Mouse (Mus musculus): ENCODE data around the gene Wipi2. TPM values are rescaled to one million over a fixed set of nuclear protein-coding genes. Genes with fewer than 3 reads are reported as not detected.

Wipi2 gene
- polyA plus RNA-seq, 1 experiment: 52.0 TPM

DNA sequence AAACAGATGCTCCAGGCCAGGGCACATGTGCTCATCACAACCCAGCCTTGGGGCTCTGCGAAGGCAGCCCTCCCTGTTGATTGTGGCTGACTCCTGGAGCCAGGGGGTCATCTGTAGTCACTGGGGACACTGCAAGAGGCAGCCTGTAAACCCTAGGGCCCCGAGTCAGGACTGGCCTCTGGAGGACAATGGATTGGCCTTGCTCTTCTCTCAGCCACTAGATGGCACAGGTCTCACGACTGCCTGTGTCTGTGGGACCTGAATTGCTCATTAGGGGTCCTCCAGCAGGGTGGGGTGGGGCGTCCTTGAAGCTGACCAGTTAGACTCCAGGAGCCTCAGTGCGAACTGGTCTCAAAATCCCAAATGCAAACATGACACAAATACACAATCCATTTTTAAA is 45.6 kb downstream of the Wipi2 start:
- Histone ChIP-seq H3ac (ENCODE audit: control insufficient read depth, insufficient read length) (no peak overlapping the region), H3K4me3 (no peak overlapping the region), H3K4me2 (ENCODE audit: low read depth) (no peak overlapping the region), H3K36me3 (ENCODE audit: control insufficient read depth, insufficient read depth) (peaks cover 6% of the 10 kb centered on the region), H3K79me2 (ENCODE audit: control insufficient read depth, insufficient read depth) (no peaks in the 10 kb centered on the region), H3K27me3 (ENCODE audit: control insufficient read depth, insufficient read depth, insufficient read length) (peaks cover 5% of the 10 kb centered on the region)
- TF ChIP-seq REST (IDR thresholded peaks at IDR 0.05; ENCODE audit: insufficient read depth, insufficient read length): no peak
- no peak for TF ChIP-seq CEBPB (IDR thresholded peaks at IDR 0.05; ENCODE audit: insufficient read depth, poor library complexity, severe bottlenecking)
- no peak for TF ChIP-seq E2F4 (IDR thresholded peaks at IDR 0.05; ENCODE audit: insufficient read depth)
- no peak for TF ChIP-seq USF1 (IDR thresholded peaks at IDR 0.05; ENCODE audit: low read depth)
- TF ChIP-seq SRF (IDR thresholded peaks at IDR 0.05; ENCODE audit: control insufficient read depth, insufficient read length, low read depth): no peak

DNA sequence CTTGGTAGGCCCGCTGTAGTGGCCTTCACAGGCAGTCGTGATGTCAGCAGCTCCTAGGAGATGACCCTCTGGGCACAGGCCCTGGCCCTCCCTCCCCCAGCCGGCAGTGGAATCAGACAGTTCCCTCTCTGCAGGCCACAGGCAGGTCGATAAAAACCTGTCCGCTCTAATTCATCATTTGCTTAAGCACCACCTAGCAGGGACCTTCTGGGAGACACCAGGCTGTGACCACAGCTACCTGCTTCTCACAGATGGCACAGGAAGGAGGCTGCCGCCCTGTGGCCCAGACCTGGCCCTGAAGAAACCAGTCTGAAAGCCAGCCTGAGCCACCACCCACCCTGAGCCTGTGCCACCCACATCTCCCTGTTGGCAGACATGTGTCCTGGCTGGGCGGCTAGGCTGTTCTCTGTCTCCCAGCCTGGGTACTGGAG is 50.7 kb downstream of the Wipi2 start:
- no peak overlapping the region for H3K4me3 ChIP-seq
- H3K4me2 ChIP-seq (ENCODE audit: low read depth): no peak overlapping the region
- H3K27me3 ChIP-seq (ENCODE audit: control insufficient read depth, insufficient read depth, insufficient read length): peaks cover 13% of the 10 kb centered on the region
- no peak overlapping the region for H3ac ChIP-seq (ENCODE audit: control insufficient read depth, insufficient read length)
- no peaks in the 10 kb centered on the region for H3K36me3 ChIP-seq (ENCODE audit: control insufficient read depth, insufficient read depth)
- no peak for TF ChIP-seq REST (IDR thresholded peaks at IDR 0.05; ENCODE audit: insufficient read depth, insufficient read length)
- no peak for TF ChIP-seq TCF3 (IDR thresholded peaks at IDR 0.05; ENCODE audit: insufficient read length, low read depth)
- TF ChIP-seq MYOG (IDR thresholded peaks at IDR 0.05; ENCODE audit: control insufficient read depth in 1 of 3, insufficient read depth in 1 of 3, insufficient read length in 2 of 3, low read depth in 2 of 3): no peak
- no peak for TF ChIP-seq POLR2A (IDR thresholded peaks at IDR 0.05; ENCODE audit: insufficient read length, low read depth)
- H3K79me2 ChIP-seq (ENCODE audit: control insufficient read depth, insufficient read depth): no peaks in the 10 kb centered on the region

DNA sequence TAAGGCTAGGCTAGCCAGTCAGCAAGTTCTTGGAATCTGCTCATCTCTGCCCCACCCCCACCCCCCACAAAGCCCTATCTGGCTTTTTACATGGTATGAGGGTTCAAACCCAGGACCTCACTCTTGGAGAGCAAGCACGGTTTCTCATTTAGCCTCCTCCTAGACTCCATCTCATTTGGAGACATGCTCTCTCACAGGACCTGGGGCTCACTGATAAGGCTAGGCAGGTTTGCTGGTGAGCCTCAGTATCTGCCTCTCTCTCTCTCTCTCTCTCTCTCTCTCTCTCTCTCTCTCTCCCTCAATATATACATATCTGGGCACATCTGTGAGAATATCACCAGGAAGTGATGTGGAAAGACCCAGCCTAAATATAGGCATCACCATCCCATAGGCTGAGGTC is 51.6 kb downstream of the Wipi2 start:
- H3K79me2 ChIP-seq (ENCODE audit: control insufficient read depth, insufficient read depth): no peaks in the 10 kb centered on the region
- H3K36me3 ChIP-seq (ENCODE audit: control insufficient read depth, insufficient read depth): no peaks in the 10 kb centered on the region
- no peak overlapping the region for H3K4me2 ChIP-seq (ENCODE audit: low read depth)
- no peak overlapping the region for H3ac ChIP-seq (ENCODE audit: control insufficient read depth, insufficient read length)
- TF ChIP-seq SRF (IDR thresholded peaks at IDR 0.05; ENCODE audit: control insufficient read depth, insufficient read length, low read depth) (no peak), CEBPB (IDR thresholded peaks at IDR 0.05; ENCODE audit: insufficient read depth, poor library complexity, severe bottlenecking) (no peak), MYOG (IDR thresholded peaks at IDR 0.05; ENCODE audit: control insufficient read depth in 1 of 3, insufficient read depth in 1 of 3, insufficient read length in 2 of 3, low read depth in 2 of 3) (no peak), TCF3 (IDR thresholded peaks at IDR 0.05; ENCODE audit: insufficient read length, low read depth) (no peak), TCF12 (IDR thresholded peaks at IDR 0.05; ENCODE audit: insufficient read depth, poor library complexity, severe bottlenecking) (no peak), POLR2AphosphoS2 (IDR thresholded peaks at IDR 0.05; ENCODE audit: insufficient read length, low read depth) (no peak), MAX (IDR thresholded peaks at IDR 0.05; ENCODE audit: low read depth) (no peak), REST (IDR thresholded peaks at IDR 0.05; ENCODE audit: insufficient read depth, insufficient read length) (no peak), E2F4 (IDR thresholded peaks at IDR 0.05; ENCODE audit: insufficient read depth) (no peak), USF1 (IDR thresholded peaks at IDR 0.05; ENCODE audit: low read depth) (no peak), MYOD1 (IDR thresholded peaks at IDR 0.05; ENCODE audit: control insufficient read depth in 1 of 3, insufficient read length in 2 of 3, low read depth in 2 of 3) (no peak), POLR2A (IDR thresholded peaks at IDR 0.05; ENCODE audit: insufficient read length, low read depth) (no peak)
- peaks cover 13% of the 10 kb centered on the region for H3K27me3 ChIP-seq (ENCODE audit: control insufficient read depth, insufficient read depth, insufficient read length)
- no peak overlapping the region for H3K4me3 ChIP-seq

DNA sequence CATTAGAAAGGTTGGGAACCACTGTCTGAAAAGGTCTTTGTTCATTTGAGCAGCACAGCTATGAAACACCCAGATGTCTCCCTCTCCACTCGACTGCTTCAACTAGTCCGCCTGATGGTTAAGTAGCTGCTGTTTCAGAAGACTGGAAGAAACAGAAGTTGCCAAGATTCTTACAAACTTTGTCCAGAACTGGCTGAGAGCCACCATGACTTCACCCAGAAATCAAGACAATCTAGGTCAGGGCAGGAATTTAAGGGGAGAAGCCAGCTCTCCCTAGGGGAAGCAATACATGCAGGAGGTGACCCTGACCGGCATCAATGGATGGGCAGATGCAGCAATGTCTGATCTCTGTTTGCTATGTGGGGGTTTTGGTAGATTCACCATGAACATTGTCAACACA is 54.4 kb downstream of the Wipi2 start:
- Histone ChIP-seq H3ac (ENCODE audit: control insufficient read depth, insufficient read length) (no peak overlapping the region), H3K79me2 (ENCODE audit: control insufficient read depth, insufficient read depth) (no peaks in the 10 kb centered on the region), H3K4me3 (no peak overlapping the region), H3K27me3 (ENCODE audit: control insufficient read depth, insufficient read depth, insufficient read length) (peaks cover 21% of the 10 kb centered on the region), H3K4me2 (ENCODE audit: low read depth) (no peak overlapping the region), H3K36me3 (ENCODE audit: control insufficient read depth, insufficient read depth) (no peaks in the 10 kb centered on the region)
- no peak for TF ChIP-seq REST (IDR thresholded peaks at IDR 0.05; ENCODE audit: insufficient read depth, insufficient read length)
- no peak for TF ChIP-seq MYOD1 (IDR thresholded peaks at IDR 0.05; ENCODE audit: control insufficient read depth in 1 of 3, insufficient read length in 2 of 3, low read depth in 2 of 3)
- no peak for TF ChIP-seq MAX (IDR thresholded peaks at IDR 0.05; ENCODE audit: low read depth)
- no peak for TF ChIP-seq SRF (IDR thresholded peaks at IDR 0.05; ENCODE audit: control insufficient read depth, insufficient read length, low read depth)
- TF ChIP-seq TCF12 (IDR thresholded peaks at IDR 0.05; ENCODE audit: insufficient read depth, poor library complexity, severe bottlenecking): no peak
- no peak for TF ChIP-seq POLR2A (IDR thresholded peaks at IDR 0.05; ENCODE audit: insufficient read length, low read depth)

DNA sequence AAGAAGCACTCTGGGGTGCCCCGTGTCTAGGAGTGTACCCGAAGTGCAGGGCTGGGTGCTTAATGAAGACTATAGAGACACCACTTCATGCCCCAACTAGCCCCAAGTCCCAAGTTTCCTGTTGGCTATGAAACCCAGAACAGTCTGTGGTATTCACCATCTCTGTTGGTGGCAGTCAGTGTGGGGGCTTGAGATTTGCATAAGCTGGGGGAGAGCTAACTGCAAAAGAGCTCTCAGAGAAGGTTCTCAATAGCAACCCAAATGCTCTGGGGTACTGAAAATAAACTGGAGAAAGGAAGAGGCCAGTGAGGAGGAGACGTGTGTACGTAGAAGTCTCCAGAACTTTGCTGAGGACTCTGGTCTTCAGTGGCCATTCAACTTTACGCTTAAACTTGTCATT is 55.0 kb downstream of the Wipi2 start:
- no peak overlapping the region for H3ac ChIP-seq (ENCODE audit: control insufficient read depth, insufficient read length)
- H3K79me2 ChIP-seq (ENCODE audit: control insufficient read depth, insufficient read depth): no peaks in the 10 kb centered on the region
- no peak overlapping the region for H3K4me3 ChIP-seq
- H3K27me3 ChIP-seq (ENCODE audit: control insufficient read depth, insufficient read depth, insufficient read length): peaks cover 27% of the 10 kb centered on the region
- H3K4me2 ChIP-seq (ENCODE audit: low read depth): no peak overlapping the region
- TF ChIP-seq SRF (IDR thresholded peaks at IDR 0.05; ENCODE audit: control insufficient read depth, insufficient read length, low read depth) (no peak), TCF12 (IDR thresholded peaks at IDR 0.05; ENCODE audit: insufficient read depth, poor library complexity, severe bottlenecking) (no peak), USF1 (IDR thresholded peaks at IDR 0.05; ENCODE audit: low read depth) (no peak), MYOD1 (IDR thresholded peaks at IDR 0.05; ENCODE audit: control insufficient read depth in 1 of 3, insufficient read length in 2 of 3, low read depth in 2 of 3) (no peak), E2F4 (IDR thresholded peaks at IDR 0.05; ENCODE audit: insufficient read depth) (no peak), POLR2A (IDR thresholded peaks at IDR 0.05; ENCODE audit: insufficient read length, low read depth) (no peak), CEBPB (IDR thresholded peaks at IDR 0.05; ENCODE audit: insufficient read depth, poor library complexity, severe bottlenecking) (no peak), REST (IDR thresholded peaks at IDR 0.05; ENCODE audit: insufficient read depth, insufficient read length) (no peak), MAX (IDR thresholded peaks at IDR 0.05; ENCODE audit: low read depth) (no peak), POLR2AphosphoS2 (IDR thresholded peaks at IDR 0.05; ENCODE audit: insufficient read length, low read depth) (no peak), MYOG (IDR thresholded peaks at IDR 0.05; ENCODE audit: control insufficient read depth in 1 of 3, insufficient read depth in 1 of 3, insufficient read length in 2 of 3, low read depth in 2 of 3) (no peak), TCF3 (IDR thresholded peaks at IDR 0.05; ENCODE audit: insufficient read length, low read depth) (no peak)
- H3K36me3 ChIP-seq (ENCODE audit: control insufficient read depth, insufficient read depth): no peaks in the 10 kb centered on the region

Measured in myocyte (in vitro differentiated cells).